Mouse (Mus musculus): ENCODE data around the gene Pygm.

Gene Pygm

DNA sequence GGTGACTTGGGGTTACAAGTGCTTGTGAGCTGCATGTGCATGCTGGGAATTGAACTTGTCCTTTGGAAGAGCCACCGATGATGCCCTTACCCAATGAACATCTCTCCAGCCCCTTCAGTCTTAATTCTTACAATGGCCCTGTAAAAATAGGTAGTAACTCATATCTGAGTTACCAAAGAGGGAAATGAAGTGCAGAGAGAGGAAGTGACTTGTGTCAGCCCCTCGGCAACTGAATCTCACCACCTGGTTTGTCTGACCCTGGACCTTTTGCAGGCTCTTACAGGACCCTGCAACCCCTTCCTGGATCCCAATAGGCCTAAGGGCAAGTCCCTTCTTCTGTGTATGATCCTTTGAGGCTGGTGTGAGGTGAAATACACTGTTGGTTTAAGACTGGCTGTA, 32.1 kb upstream of the Pygm start:
- no peak for ATAC-seq (ENCODE audit: low TSS enrichment)

GRCm38 (mm10) chr19:6354030-6354429, 30.2 kb upstream of the Pygm start:
- no peak for ATAC-seq (ENCODE audit: low TSS enrichment)

- ATAC-seq (ENCODE audit: low TSS enrichment) = no peak
Observed at GRCm38 (mm10) chr19:6361291-6361690, 22.9 kb upstream of the Pygm start.

DNA sequence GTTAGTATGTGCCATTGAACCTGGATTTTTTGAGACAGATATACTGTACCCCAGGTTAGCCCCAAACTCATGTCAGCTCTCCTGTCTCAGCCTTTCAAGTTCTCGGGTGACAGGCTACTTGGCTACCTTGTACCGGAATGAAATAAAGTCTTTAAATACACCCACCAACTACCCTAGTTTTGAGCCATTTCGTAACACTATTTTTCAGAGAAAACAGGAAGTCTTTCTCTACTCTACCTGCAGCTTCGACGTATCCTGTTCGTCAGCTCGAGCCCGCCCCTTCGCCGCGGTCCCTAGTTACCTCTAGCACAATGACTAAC, 21.1 kb upstream of the Pygm start:
- ATAC-seq (ENCODE audit: low TSS enrichment) = no peak

DNA sequence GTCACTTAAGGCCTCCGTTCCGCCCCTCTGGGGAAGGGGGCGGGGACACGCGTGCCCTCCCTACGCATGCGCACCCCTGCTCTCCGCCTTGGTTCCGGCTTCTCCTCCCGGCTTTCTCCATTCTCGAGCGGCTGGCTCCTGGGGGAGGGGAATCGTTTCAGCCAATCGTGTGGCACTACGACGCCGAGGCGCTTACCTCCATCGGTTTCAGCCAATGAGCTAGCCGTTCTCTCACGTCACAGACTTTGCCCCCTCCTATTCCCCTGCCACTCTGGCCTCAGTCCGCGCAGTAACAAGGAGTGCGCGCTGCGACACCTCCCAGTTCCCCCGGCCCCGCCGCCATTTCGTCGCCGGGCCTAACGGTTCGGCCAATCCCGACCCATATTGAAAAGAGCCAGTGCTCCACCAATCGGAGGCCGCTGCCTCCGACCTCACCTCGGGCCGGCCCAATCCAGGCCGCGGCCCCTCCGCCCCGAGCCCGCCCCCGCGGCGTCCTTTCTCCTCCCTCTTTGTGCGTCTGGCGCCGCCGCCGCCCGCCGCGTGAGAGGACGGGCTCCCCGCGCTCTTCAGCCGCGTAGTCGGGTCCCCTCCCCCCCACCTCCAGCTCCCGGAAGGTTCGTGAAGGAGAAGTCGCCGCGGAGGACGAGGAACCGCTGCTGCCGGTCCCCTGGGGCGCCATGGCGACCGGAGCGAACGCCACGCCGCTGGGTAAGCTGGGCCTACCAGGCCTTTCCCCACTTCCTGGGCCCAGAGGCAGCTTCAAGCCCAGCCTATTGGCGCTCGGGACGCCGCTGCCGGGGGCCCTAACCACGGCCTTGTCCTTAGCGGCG, 20.6 kb upstream of the Pygm start, which contains the start of gene Sf1:
Gene Sf1, plus strand, starts transcription at position 280 of the 830 bp plus-strand sequence.
- peak; percentile 92 for ATAC-seq (ENCODE audit: low TSS enrichment)

DNA sequence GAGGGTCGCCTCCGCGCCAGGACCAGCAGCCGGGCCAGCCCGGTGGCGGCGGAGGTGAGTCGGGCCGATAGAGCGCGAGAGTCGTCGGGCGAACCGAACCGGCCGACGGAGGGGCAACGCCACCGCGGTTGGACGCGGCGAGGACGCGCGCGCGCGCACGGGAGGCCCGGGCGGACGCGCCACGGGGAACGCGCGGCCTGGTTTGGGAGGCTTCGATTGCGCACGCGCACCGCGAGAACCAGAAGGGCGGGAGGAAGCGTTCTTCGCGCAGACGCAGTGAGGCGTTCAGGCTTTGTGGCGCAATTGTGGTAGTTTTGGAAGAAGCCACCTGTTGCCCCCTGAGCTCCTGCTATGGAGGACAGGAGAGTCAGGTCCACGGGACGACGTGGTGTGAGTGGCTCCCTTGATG, 19.9 kb upstream of the Pygm start:
- ATAC-seq (ENCODE audit: low TSS enrichment) = peak; percentile 29

DNA sequence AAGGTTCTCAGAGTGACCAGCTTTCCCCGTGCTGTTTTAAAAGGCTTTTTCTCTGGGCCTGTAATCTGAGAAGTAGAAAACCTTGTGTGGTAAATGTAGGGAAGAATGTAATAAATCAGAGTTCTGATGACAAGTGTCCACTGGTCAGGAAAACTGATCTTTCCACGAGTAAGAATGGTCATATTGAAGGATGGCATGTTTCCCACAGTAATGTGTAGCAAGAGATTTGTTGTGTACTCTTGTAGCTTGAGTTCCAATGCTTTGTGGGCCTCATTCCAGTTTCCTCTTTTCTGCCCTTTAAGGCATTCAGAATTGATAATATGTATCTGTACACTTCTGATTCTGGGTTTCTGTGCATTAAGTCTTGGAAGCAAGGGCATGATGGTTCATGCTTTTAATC, 19.4 kb upstream of the Pygm start:
- ATAC-seq (ENCODE audit: low TSS enrichment) = no peak

DNA sequence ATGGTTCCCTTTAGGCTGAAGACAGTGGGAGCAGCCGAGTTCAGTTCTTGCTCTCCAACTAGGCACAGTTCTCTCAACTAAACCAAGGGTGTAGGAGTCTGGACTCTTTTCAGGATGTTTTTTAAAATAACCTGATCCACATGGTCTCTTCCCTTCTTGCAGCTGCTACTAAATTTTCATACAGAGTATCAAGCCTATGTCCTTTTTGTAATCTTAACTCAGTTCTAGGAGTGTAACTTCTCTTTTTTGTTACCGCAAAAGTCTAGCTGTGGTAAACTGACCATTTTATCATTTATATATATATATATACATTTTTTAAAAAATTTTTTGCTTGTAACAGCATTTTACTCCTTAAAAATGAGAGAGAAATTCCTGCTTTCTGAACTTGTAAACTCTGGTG, 14.0 kb upstream of the Pygm start:
- peak; percentile 57; the same call in 1 of the 2 replicates for ATAC-seq (ENCODE audit: low TSS enrichment)

DNA sequence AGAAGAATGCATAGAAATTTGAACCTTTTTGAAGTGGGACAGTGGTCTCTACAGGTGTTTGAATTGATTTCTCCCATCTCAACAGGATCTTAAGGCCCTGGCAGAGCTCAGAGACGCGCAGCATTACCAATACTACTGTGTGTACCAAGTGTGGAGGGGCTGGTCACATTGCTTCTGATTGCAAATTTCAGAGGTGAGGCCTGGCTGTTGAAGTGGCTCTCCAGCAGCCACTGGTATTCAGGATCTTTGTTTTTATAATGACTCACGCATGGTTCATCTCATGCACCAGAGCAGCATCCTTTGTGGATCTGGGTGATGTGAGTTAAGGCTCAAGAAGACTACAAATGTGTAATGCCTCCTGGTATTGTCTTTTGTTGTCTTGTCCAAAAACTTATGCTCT, 11.8 kb upstream of the Pygm start:
- ATAC-seq (ENCODE audit: low TSS enrichment) = no peak

GRCm38 (mm10) chr19:6373539-6374400, 10.4 kb upstream of the Pygm start:
- ATAC-seq (ENCODE audit: low TSS enrichment) = no peak

DNA sequence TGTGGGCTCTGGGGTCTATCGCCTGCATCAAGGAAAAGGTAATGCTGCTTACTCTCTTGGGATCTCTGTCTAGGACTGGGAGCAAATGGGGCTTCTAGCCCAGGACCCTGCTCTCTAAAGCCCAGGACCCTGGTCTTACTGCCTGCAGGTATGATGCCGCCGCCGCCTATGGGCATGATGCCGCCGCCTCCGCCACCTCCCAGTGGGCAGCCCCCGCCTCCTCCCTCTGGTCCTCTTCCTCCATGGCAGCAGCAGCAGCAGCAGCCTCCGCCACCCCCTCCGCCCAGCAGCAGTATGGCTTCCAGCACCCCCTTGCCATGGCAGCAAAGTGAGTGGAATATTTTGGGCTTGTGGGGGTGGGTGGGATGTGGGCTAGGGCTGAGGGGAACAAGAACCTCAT, 9.6 kb upstream of the Pygm start:
- no peak for ATAC-seq (ENCODE audit: low TSS enrichment)

- no peak for ATAC-seq (ENCODE audit: low TSS enrichment)
Observed at GRCm38 (mm10) chr19:6375423-6376254, 8.6 kb upstream of the Pygm start.

- ATAC-seq (ENCODE audit: low TSS enrichment) = no peak
Observed at GRCm38 (mm10) chr19:6376255-6376564, 8.0 kb upstream of the Pygm start.

- ATAC-seq (ENCODE audit: low TSS enrichment) = no peak
Observed at GRCm38 (mm10) chr19:6376643-6377042, 7.6 kb upstream of the Pygm start.

GRCm38 (mm10) chr19:6377327-6378040, 6.7 kb upstream of the Pygm start:
- ATAC-seq (ENCODE audit: low TSS enrichment) = no peak

DNA sequence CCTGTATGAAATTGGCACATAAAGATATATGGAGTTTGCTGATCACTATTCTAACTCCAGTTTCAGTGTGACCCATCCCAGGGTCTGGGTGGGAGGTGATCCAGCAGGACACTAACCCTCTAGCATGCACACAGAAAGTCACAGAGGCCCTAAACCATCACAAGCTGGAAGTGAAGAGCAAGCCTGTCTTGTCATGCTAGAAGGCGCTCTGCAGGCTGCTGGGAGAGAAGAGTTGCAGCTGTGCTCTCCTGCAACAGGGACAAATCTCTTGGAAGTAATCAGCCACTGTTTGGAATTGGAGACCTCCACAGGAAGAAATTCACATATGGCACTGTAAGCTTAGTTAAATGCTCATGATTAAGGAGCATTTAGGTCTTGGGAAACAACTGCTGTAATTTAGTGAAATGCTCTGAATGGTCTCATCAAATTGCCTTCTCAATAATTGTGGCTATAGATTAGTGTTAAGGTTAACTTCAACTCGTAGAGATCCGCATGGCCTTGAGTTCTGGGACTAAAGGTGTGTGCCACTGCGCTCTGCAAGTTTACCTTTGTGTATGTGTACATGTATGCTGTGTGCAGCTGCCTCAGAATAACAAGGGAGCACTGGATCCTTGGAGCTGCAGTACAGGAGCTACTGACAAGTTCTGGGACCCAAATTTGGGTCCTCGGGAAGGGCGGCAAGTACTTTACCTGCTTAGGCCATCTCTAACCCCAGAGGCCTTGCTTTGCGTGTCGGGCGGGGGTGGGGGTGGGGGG, 3.6 kb upstream of the Pygm start:
- no peak for ATAC-seq (ENCODE audit: low TSS enrichment)

- ATAC-seq (ENCODE audit: low TSS enrichment) = no peak
Observed at GRCm38 (mm10) chr19:6381238-6381637, 3.0 kb upstream of the Pygm start.

DNA sequence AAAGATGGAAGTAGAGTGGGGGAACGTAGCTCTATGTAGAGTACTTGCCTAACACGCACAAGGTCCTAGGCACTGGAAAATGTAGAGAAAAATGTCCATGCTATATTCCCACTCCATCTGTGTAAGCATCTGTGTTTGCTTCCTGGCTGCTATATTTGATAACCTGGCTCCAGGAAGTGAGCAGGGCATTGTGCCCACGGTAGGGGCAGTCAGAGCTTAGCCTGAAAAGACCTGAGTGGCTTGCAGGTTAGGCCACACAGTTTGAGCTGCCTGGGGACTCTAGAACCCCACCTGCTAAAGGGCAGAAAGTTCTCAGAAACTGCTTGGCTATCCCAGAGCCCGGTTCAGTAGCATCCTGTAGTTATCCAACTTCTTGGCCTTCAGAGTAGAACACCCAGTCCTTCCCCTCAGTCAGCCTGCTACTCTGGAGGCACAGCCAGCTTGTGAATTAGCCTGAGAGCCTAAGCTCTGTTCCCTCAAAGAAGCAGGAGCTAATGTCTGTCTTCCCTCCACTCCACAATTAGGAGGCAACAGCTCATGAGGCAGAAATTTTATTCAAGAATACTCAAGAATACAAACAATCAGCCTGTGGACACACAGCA, 1.8 kb upstream of the Pygm start:
- ATAC-seq (ENCODE audit: low TSS enrichment) = 0 out of 2 replicates have a peak, but pooled peaks have one; percentile 29

DNA sequence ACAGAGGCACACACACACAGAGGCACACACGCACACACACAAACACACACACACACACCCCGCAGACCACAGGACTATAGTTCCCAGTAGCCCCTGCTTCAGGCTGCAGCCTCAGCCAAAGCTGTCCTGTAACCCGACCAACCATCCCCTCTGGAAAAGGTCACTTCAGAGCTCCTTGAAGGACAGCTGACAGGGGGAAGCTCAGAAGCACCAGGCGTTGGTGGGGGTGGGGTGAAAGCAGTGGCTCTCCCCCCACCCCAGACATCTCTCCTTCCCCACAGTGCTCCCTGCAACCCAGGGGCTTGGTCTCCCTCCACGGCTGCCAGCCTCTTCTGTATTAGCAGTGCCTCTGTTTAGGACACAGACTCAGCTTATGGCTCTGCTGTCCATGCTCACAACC, 729 bp upstream of the Pygm start:
- ATAC-seq (ENCODE audit: low TSS enrichment) = no peak

DNA sequence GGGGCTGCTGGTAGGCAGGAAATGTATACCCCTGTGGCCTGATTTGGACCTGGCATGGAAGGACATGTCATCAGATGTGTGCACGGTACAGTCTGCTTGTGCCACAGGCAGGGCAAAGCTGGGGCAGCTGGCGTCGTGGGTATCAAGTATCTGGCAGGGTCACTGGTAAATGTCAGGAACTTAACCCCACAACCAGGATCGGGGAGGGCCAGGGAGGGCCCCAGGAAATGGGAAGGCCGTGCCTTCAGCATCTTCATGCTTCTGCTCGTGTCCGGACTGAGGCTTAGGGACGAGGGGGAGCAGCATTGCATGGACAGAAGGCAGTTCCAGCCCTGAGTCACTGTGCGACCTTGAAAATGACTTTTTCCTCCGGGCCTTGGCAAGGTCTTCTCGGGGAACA, 755 bp downstream of the Pygm start:
- ATAC-seq (ENCODE audit: low TSS enrichment) = no peak

GRCm38 (mm10) chr19:6385419-6385818, 1.2 kb downstream of the Pygm start:
- no peak for ATAC-seq (ENCODE audit: low TSS enrichment)
